ENCODE assay signal across 12 mouse cellular contexts in the genomic region with DNA sequence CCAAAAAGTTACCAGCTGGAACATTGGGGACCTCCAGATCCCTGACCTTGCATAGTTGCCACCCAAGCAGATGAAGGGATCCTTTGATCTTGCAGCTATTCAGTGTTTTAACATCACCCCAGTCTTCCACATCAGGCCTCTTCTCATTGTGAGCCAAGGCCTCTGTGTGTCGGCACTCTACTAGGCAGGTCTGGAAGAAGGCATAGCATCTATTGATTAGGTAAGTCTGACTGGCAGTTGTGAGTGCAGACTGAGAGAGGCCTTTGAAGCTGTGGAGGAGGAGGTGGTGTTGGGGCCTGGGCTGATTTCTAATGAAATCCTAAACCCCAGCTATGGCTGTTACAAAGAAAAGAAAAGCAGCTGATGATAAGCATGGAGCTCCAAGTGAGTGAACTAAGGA. TPM values are rescaled to one million over a fixed set of nuclear protein-coding genes. Genes with fewer than 3 reads are reported as not detected.
DNase-seq lines count a peak whose midpoint lies in the region; ATAC-seq and TF ChIP-seq lines count a peak whose summit lies in the region.
"Had no signal": no experiment of that assay in that cellular context is flagged by ENCODE, and none has a peak within 500 bp of the region (broad histone marks: within the 10 kb centered on the region; RNA-seq: fewer than 3 reads in every experiment).

No protein-coding gene starts in this region.

- peak; percentile 68 for DNase-seq in kidney, postnatal 0 days (ENCODE audit: low spot score)
- DNase-seq in kidney, adult 18-20 months = no peak
- peak; percentile 53 for DNase-seq in embryonic facial prominence, embryonic 10.5 days (ENCODE audit: low spot score)
- peak; percentile 22 for DNase-seq in retina, embryonic 14.5 days (ENCODE audit: low spot score)
- DNase-seq in cerebellum, adult 9-11 months = no peak
- DNase-seq in right cerebral cortex, postnatal 14 days = no peak
- DNase-seq in layer of hippocampus, postnatal 14 days (ENCODE audit: low spot score in 2 of 2) = no peak
- DNase-seq: cerebellum, adult 18-20 months; gastrocnemius, postnatal 25 days; lung, postnatal 10 days; thymus, postnatal 14 days had no signal

- H3K27ac ChIP-seq in kidney, postnatal 0 days = no peak overlapping the region
- H3K27ac ChIP-seq in embryonic facial prominence, embryonic 10.5 days (replicated peaks) = peak overlapping the region; percentile 78
- H3K27ac ChIP-seq in limb, embryonic 12.5 days = peak overlapping the region; percentile 69

- 15% methylated on average over 1 of the region's 1 CpGs for WGBS in kidney, postnatal 0 days
- WGBS in embryonic facial prominence, embryonic 10.5 days = 25% methylated on average over 1 of the region's 1 CpGs
- WGBS in limb, embryonic 12.5 days = 5% methylated on average over 1 of the region's 1 CpGs

- no peak overlapping the region for H3K9ac ChIP-seq in kidney, postnatal 0 days (ENCODE audit: low read depth, low read length)
- H3K9ac ChIP-seq in limb, embryonic 12.5 days (replicated peaks) = no peak overlapping the region

- no peak overlapping the region for H3K4me3 ChIP-seq in kidney, postnatal 0 days (replicated peaks; ENCODE audit: low read depth, low read length)
- peak overlapping the region; percentile 40 for H3K4me3 ChIP-seq in embryonic facial prominence, embryonic 10.5 days
- H3K4me3 ChIP-seq in limb, embryonic 12.5 days (replicated peaks) = peak overlapping the region; percentile 11; the same call in 1 of the 2 replicates

- no peaks in the 10 kb centered on the region for H3K9me3 ChIP-seq in kidney, postnatal 0 days (replicated peaks; ENCODE audit: low read length)
- no peaks in the 10 kb centered on the region for H3K9me3 ChIP-seq in embryonic facial prominence, embryonic 10.5 days
- H3K9me3 ChIP-seq in limb, embryonic 12.5 days = no peaks in the 10 kb centered on the region

- H3K4me1 ChIP-seq in kidney, postnatal 0 days (replicated peaks; ENCODE audit: insufficient read depth, low read length) = peaks cover 14% of the 10 kb centered on the region
- H3K4me1 ChIP-seq in embryonic facial prominence, embryonic 10.5 days = peaks cover 27% of the 10 kb centered on the region
- peaks cover 42% of the 10 kb centered on the region for H3K4me1 ChIP-seq in limb, embryonic 12.5 days (replicated peaks)

- no peak for TF ChIP-seq CTCF in kidney, postnatal 0 days (IDR thresholded peaks at IDR 0.05; ENCODE audit: low read depth)

- H3K4me2 ChIP-seq in kidney, postnatal 0 days (ENCODE audit: low read length) = peak overlapping the region; percentile 15; the same call in 1 of the 2 replicates
- H3K4me2 ChIP-seq in limb, embryonic 12.5 days = peak overlapping the region; percentile 50

- H3K36me3 ChIP-seq in kidney, postnatal 0 days (ENCODE audit: insufficient read depth, low read length) = no peaks in the 10 kb centered on the region
- H3K36me3 ChIP-seq in embryonic facial prominence, embryonic 10.5 days (replicated peaks) = peaks cover 17% of the 10 kb centered on the region
- H3K36me3 ChIP-seq in limb, embryonic 12.5 days = peaks cover 9% of the 10 kb centered on the region

- no peak for ATAC-seq in kidney, postnatal 0 days (replicated peaks; ENCODE audit: low FRiP score, low read depth)
- 0 out of 2 replicates have a peak, but pooled peaks have one; percentile 47 for ATAC-seq in limb, embryonic 12.5 days (ENCODE audit: insufficient number of reproducible peaks, insufficient read depth, low FRiP score, low TSS enrichment, low read depth)

- H3K27me3 ChIP-seq in kidney, postnatal 0 days (ENCODE audit: insufficient read depth, low read length) = no peaks in the 10 kb centered on the region
- H3K27me3 ChIP-seq in embryonic facial prominence, embryonic 10.5 days (replicated peaks; ENCODE audit: low read depth, poor library complexity, severe bottlenecking) = no peaks in the 10 kb centered on the region
- no peaks in the 10 kb centered on the region for H3K27me3 ChIP-seq in limb, embryonic 12.5 days

RNA-seq across cellular contexts. Expression of gene Ttc23, which starts 8.0 kb away (rescaled TPM):
- polyA plus RNA-seq in kidney, postnatal 0 days (2015; fragmentation: Nextera tagmentation; extraction: Ambion mirVana) = 25.5 and 25.6 TPM in 2 replicates
- polyA plus RNA-seq in embryonic facial prominence, embryonic 10.5 days (2016; fragmentation: Nextera tagmentation; extraction: Ambion mirVana) = 45.5 and 47.3 TPM in 2 replicates
- 63.0 and 68.2 TPM in 2 replicates for polyA plus RNA-seq in limb, embryonic 12.5 days (2016; fragmentation: Nextera tagmentation; extraction: Ambion mirVana)
- total RNA-seq in layer of hippocampus, postnatal 14 days (2021) = 1 to 10 TPM; 8.3 to 9.7 TPM

RNA-seq across cellular contexts. Expression of gene Lrrc28, which starts 10.1 kb away (rescaled TPM):
- 19.6 and 20.9 TPM in 2 replicates for polyA plus RNA-seq in kidney, postnatal 0 days (2015; fragmentation: Nextera tagmentation; extraction: Ambion mirVana)
- 18.0 and 21.5 TPM in 2 replicates for polyA plus RNA-seq in embryonic facial prominence, embryonic 10.5 days (2016; fragmentation: Nextera tagmentation; extraction: Ambion mirVana)
- 27.1 and 29.6 TPM in 2 replicates for polyA plus RNA-seq in limb, embryonic 12.5 days (2016; fragmentation: Nextera tagmentation; extraction: Ambion mirVana)
- 10 to 100 TPM; 38.7 to 38.9 TPM for total RNA-seq in layer of hippocampus, postnatal 14 days (2021)

Comparison
In these comparisons a context has a peak if more than half of its experiments do, and no peak if none do; other contexts are left out.
1. DNase-seq: peak in kidney, postnatal 0 days (single experiment), embryonic facial prominence, embryonic 10.5 days (single experiment) and retina, embryonic 14.5 days (single experiment); none in kidney, adult 18-20 months (single experiment), cerebellum, adult 9-11 months (single experiment), right cerebral cortex, postnatal 14 days (single experiment) and layer of hippocampus, postnatal 14 days (0 of 2).